Mouse (Mus musculus): ENCODE measurements around the gene Pqlc3. TPM values are rescaled to one million over a fixed set of nuclear protein-coding genes. Genes with fewer than 3 reads are reported as not detected.
"Not testable (repeated sequence)": the region's sequence is repeated elsewhere in the genome, so short reads cannot be mapped to it uniquely, and the experiment has no call there.

The Pqlc3 gene
- 1 to 10 TPM; 1.8 to 2.0 TPM for total RNA-seq (2021)

GRCm38 (mm10) chr12:16999739-17000497, at the start of gene Pqlc3:
TSS of gene Pqlc3 (minus strand) at chr12:17000408.
- DNase-seq: peak; percentile 85

GRCm38 (mm10) chr12:17049796-17050195, 49.6 kb upstream of the Pqlc3 start:
- no peak for DNase-seq

- DNase-seq: no peak
Observed at GRCm38 (mm10) chr12:17048979-17049612, 48.9 kb upstream of the Pqlc3 start.

DNA sequence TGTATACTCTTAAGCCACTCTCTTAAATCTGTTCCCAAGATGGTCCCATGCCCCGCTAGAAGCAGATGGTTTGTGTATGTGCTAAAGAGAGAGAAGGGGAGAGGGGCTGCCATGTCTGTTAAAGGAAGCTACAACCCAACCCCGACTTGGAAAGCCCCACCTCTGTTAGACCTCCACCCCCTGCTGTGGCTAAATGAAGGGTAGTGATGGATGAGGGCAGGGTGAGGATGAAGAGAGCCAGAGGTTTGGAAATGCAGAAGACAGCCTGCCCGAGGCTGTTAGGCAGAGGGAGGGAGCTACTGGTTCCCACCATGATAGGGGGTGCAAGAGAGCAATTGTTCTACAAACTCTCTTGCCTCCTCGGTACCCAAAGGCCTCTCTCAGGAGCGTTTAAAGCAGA, 43.1 kb upstream of the Pqlc3 start:
- DNase-seq: no peak

DNA sequence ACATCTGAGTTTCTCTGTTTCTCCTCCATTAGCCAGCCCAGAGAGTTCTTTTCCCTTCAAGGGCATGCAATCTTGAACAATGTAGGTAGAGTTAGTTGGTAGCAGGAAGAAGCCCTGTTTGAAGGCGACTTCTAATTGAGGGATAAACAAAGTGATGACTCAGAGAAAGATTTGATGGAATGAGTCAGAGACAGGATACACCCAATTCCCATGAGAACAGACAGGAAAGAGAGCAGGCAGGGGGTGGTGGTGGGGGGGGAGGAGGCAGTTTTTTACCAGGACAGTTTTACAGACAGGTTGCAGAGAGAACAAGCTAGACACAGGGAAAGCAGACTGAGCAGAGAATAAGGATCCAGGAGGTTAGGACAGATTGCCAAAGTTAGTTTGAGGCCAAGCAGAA, 40.4 kb upstream of the Pqlc3 start:
- DNase-seq: no peak

GRCm38 (mm10) chr12:17039415-17039814, 39.2 kb upstream of the Pqlc3 start:
- DNase-seq: no peak

GRCm38 (mm10) chr12:17038246-17038645, 38.0 kb upstream of the Pqlc3 start:
- DNase-seq: peak; percentile 10

- no peak for DNase-seq
Observed at GRCm38 (mm10) chr12:17037053-17037610, 36.9 kb upstream of the Pqlc3 start.

DNA sequence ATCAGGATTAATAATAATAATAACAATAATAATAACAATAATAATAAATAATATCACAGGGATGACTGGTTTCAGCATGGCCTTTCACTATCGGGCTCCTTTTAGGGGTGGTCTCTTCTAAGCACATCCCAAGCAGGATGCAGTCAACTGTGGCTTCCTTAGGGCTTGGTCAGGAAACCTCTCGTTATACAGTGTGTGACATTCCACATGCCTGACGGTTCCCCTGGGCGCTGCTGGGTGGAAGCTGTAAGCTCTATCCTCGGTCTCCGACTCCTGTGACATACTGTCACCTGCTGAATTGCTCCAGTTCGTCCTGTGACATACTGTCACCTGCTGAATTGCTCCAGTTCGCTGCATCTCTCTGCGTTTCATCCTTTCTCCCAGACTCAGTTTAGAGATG, 36.3 kb upstream of the Pqlc3 start:
- DNase-seq: no peak

DNA sequence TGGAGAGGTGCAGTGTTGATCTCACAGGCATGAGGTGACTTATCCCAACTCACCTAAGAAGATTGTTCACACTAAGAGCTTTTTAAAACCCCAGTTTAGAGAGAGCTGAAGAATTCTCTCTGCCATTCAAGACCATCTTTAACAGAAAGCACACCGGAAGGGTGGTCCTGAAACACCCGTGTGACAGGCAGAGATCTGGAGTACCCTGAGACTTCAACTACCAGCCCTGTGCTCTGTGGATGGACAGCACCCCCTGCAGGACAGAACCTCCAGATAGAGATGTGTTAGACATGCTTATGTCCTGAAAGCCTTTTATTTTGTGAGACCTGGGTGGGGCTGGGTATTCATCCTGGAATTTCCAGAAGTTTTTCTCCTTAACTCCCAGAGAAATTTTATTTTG, 34.9 kb upstream of the Pqlc3 start:
- peak; percentile 37 for DNase-seq

DNA sequence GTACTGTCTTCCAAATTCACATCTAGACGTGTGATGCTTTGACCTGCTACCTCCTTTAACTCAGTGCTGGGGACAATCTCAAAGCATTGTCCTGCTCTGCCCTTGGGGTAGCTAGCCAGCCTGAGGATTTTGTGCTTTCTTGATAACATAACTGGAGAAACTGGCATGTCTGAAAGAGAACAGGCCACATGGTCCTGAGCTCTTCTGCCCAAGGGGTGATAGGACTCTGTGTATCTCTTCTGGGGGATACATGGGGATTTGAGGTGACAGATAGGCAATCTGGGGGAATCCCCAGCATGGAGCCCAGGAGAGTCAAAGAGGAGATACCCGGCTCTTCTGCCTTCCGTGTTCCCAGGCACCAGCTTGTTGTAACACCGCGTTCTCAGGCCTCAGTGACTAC, 34.5 kb upstream of the Pqlc3 start:
- DNase-seq: no peak

DNA sequence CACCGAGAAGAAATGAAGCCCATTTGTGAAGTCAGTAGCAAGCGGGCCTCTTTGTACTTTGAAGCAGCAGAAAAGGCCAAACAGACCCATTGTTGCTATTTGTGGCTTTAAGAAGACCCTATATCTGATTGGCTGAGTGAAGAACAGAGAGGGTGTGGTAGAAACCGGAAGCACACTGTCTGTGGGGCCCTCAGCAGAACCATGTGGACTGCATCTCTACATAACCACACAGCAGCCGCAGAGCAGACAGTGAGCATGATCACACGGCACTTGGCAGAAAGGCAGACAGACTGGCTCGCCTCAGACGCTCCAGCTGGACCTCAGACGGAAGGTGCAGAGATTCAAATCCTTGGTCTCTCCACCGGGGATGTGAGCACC, 33.2 kb upstream of the Pqlc3 start:
- peak; percentile 13 for DNase-seq

GRCm38 (mm10) chr12:17032694-17033463, 32.7 kb upstream of the Pqlc3 start:
- peak; percentile 87 for DNase-seq

DNA sequence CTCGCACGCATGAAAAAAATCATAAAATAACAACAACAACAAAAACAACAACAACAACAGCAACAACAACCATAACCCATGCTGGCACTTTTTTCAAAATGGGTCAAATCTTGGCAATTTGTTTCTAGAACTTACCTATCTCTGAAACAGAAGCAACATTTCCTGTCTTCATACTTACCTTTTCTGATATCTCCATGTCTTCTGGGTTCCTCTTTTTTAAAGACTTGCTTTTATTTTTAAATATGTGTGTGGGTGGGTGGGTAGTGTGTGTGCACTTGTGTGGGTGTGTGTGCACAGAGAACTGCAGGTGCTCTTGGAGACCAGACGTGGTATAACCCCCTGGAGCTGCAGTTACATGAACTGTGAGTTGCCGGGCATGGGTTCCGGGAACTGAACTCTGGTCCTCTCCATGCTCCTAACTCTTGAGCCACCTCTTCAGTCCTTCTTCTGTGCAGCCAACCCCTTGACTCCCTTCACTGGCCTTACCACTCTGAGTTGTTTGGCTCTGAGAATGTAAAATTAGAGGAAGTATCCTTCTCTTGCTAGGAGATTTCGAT, 24.4 kb upstream of the Pqlc3 start:
- DNase-seq: no peak

- DNase-seq: no peak
Observed at GRCm38 (mm10) chr12:17022145-17022544, 21.9 kb upstream of the Pqlc3 start.

DNA sequence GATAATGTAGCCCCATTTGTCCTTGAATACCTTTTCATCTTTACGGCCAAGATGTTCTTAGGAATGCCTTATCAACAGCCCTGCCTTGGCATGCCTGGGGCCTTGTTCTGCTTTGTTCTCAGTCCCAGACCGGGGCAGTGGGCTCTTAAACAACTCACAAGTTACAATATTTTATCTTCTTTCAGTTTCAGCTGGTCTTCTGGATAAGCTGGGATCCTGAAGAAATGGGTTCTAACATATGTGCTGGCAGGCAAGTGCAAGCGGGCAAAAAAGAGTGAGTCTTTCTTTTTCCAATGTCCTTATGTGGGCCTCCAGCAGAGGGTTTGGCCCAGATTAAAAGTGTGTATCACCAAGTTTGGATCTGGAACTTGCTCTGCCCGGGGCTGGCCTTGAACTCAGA, 20.9 kb upstream of the Pqlc3 start:
- DNase-seq: not testable (repeated sequence)

DNA sequence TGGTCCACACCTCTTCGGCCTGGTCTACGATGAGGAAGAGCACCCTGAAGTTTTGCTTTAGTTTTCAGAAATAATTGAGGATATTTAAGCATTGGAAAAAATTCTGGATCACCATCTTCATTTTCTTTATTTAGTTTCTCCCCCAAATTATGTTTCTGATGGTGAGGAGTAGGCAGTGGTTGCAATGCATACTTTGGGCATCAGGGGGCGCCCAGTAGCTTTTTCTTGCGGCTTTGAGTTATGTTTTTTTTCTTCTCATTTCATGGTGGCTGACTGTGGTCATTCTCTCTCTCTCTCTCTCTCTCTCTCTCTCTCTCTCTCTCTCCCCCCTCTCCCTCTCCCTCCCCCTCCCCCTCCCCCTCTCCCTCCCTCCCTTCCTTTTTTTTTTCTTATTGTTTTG, 18.3 kb upstream of the Pqlc3 start:
- peak; percentile 73 for DNase-seq

- no peak for DNase-seq
Observed at GRCm38 (mm10) chr12:17015711-17016110, 15.5 kb upstream of the Pqlc3 start.

GRCm38 (mm10) chr12:17012067-17012899, 12.1 kb upstream of the Pqlc3 start:
- DNase-seq: no peak

GRCm38 (mm10) chr12:17011100-17011870, 11.1 kb upstream of the Pqlc3 start, which contains the start of gene 2410004P03Rik:
TSS of gene 2410004P03Rik (minus strand) at chr12:17011727.
- peak; percentile 90 for DNase-seq

GRCm38 (mm10) chr12:17009466-17009865, 9.3 kb upstream of the Pqlc3 start:
- no peak for DNase-seq
